Mouse (Mus musculus) midbrain, embryonic 13.5 days (tissue): ENCODE results near the gene Diaph3. TPM values are rescaled to one million over a fixed set of nuclear protein-coding genes. Genes with fewer than 3 reads are reported as not detected.
"Not testable (repeated sequence)": the region's sequence is repeated elsewhere in the genome, so short reads cannot be mapped to it uniquely, and the experiment has no call there.

ENCODE experiments used
- ATAC-seq: fragments of 200-750 bp; cut with Nextera tagmentation; 2 replicates; pipeline ENCODE4 v1.8.0; 2017; ENCODE audit warnings: mild to moderate bottlenecking, moderate TSS enrichment, moderate library complexity
- H3K27ac ChIP-seq: fragments of 300-500 bp; sonication (generic); 2 replicates; pipeline ENCODE4 v1.5.1; 2015; ENCODE audit warnings: inconsistent platforms, mild to moderate bottlenecking, moderate library complexity
- H3K27me3 ChIP-seq: fragments of 300-500 bp; sonication (generic); 2 replicates; pipeline ENCODE4 v1.6.1; 2015; ENCODE audit warnings: mild to moderate bottlenecking, inconsistent platforms
- H3K36me3 ChIP-seq: fragments of 300-500 bp; sonication (generic); 2 replicates; pipeline ENCODE4 v1.6.1; 2015; ENCODE audit warnings: mild to moderate bottlenecking, inconsistent platforms
- H3K4me1 ChIP-seq: fragments of 300-500 bp; sonication (generic); replicated peaks from 2 replicates; pipeline ENCODE4 v1.6.1; 2015; ENCODE audit warnings: inconsistent platforms
- H3K4me2 ChIP-seq: fragments of 300-500 bp; sonication (generic); replicated peaks from 2 replicates; pipeline ENCODE4 v1.6.1; 2015; ENCODE audit warnings: moderate library complexity, mild to moderate bottlenecking, inconsistent platforms
- H3K4me3 ChIP-seq: fragments of 300-500 bp; sonication (generic); replicated peaks from 2 replicates; pipeline ENCODE4 v1.5.1; 2015; ENCODE audit warnings: mild to moderate bottlenecking, inconsistent platforms
- H3K9ac ChIP-seq: fragments of 300-500 bp; sonication (generic); replicated peaks from 2 replicates; pipeline ENCODE4 v1.6.1; 2015; ENCODE audit warnings: mild to moderate bottlenecking, inconsistent platforms
- H3K9me3 ChIP-seq: fragments of 300-500 bp; sonication (generic); 2 replicates; pipeline ENCODE4 v1.6.1; 2016; ENCODE audit warnings: mild to moderate bottlenecking, inconsistent platforms
- WGBS: fragments of 180-500 bp; shearing (Covaris S2); methylation state at CpG from one replicate; pipeline ENCODE4 v1.1.7; 2015; 5-methylcytosine and 5-hydroxymethylcytosine counted together
- polyA plus RNA-seq: library from polyadenylated mRNA; unstranded; fragments of >200 nt; fragmentation: Nextera tagmentation; extraction: Ambion mirVana; gene quantifications from 2 replicates; pipeline ENCODE4 v1.2.1, GENCODE M21; 2015

Diaph3 gene
- polyA plus RNA-seq, 1 experiment from 2014 or later = 3.9 TPM

DNA sequence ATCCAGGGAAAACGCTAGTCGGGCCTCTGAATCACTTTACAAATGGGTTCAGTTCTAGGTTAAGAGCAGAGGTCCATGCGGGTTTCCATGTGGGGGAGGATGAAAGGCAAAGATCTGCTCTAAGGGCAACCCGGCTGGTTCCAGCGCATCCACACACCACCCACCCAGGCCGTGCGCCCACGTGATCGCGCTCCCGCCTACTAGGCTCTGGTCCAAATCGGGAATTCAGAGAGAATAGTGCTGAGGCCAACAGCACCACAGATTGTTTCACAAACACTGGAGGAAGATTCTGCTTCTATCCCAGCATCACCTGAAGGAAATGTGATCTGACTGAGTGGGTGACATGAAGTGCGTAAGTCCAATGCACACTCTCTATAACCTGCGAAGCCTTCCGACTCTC, 17.9 kb downstream of the Diaph3 start:
- WGBS = 88% methylated on average over 15 of the region's 15 CpGs
- Histone ChIP-seq H3K36me3 (no peaks in the 10 kb centered on the region), H3K9me3 (no peaks in the 10 kb centered on the region), H3K27ac (no peak overlapping the region), H3K9ac (no peak overlapping the region), H3K4me1 (peaks cover 8% of the 10 kb centered on the region; the same call in 1 of the 2 replicates), H3K4me2 (no peak overlapping the region), H3K27me3 (no peaks in the 10 kb centered on the region), H3K4me3 (no peak overlapping the region)
- ATAC-seq = no peak

DNA sequence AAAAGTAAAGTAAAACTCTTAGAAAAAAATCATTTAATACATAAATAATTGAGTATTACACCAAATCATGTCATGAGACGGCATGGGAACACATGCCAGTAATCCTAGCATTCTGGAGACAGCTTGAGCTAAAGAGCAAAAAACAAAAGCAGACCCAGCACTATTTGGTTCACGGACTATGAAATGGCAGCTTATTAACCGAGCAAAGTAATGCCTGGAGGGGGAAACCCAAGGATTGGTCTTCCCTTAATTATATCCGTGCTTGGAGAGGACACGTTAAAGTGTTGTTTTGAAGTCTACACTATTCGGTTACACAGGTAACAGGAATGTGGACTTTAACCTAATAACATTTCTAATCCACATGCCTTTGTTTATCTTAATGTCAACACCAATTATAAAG, 19.2 kb downstream of the Diaph3 start:
- Histone ChIP-seq H3K4me3 (no peak overlapping the region), H3K4me1 (peaks cover 8% of the 10 kb centered on the region; the same call in 1 of the 2 replicates), H3K27me3 (no peaks in the 10 kb centered on the region), H3K9ac (no peak overlapping the region), H3K27ac (no peak overlapping the region), H3K9me3 (no peaks in the 10 kb centered on the region), H3K4me2 (no peak overlapping the region), H3K36me3 (no peaks in the 10 kb centered on the region)
- ATAC-seq = no peak
- 46% methylated on average over 6 of the region's 6 CpGs for WGBS

DNA sequence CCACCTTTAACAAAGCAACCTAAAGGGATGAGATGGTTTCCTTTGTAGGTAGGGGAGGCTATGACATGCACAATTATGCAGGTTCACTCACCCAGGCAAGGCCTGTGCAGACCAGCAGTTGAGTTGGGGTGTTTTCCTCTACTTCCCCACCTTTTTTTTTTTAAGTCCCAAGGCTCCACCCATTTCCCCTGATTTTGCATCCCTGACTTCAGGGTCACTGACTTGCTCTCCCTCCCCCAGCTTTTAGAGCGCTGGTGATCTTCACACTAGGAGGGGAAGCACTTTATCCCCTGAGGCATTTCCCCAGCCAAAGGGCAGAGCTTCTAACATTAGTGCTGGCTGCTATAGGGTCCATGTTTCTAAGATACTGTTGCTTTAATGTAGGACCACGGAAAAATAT, 30.4 kb downstream of the Diaph3 start:
- H3K4me1 ChIP-seq = no peaks in the 10 kb centered on the region; the same call in 1 of the 2 replicates
- no peak for ATAC-seq
- H3K9ac ChIP-seq = no peak overlapping the region
- H3K9me3 ChIP-seq = no peaks in the 10 kb centered on the region
- no peak overlapping the region for H3K4me3 ChIP-seq
- WGBS = 30% methylated on average over 2 of the region's 2 CpGs
- no peaks in the 10 kb centered on the region for H3K36me3 ChIP-seq
- H3K27ac ChIP-seq = no peak overlapping the region
- no peak overlapping the region for H3K4me2 ChIP-seq
- no peaks in the 10 kb centered on the region for H3K27me3 ChIP-seq

DNA sequence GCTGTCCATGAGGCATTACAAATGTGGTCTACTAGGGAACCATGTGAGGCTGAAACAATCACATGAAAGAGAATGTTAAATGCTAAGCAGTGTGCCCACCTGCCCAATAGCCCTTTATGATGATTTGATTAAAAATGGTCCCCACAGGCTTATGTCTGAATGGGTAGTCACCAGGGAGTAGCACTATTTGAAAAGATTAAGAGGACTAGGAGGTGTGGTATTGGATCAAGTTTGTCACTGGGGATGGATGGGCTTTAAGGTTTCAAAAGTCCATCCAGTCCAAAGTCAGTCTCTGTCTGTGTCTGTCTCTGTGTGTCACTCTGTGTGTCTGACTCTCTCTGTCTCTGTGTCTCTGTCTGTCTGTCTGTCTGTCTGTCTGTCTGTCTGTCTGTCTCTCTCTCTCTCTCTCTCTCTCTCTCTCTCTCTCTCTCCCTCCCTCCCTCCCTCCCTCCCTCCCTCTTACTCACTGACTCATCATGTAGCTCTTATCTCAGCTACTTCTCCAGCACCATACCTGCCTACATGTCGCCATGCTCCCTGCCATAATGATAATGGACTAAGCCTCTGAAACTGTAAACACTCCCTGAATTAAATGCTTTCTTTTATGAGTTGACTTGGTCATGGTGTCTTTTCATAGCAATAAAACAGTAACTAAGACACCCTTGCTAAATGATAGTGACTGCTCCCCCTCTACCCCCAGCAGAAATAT, 41.5 kb downstream of the Diaph3 start:
- Histone ChIP-seq H3K9ac (no peak overlapping the region), H3K9me3 (no peaks in the 10 kb centered on the region), H3K4me2 (no peak overlapping the region), H3K4me1 (no peaks in the 10 kb centered on the region), H3K4me3 (no peak overlapping the region), H3K27ac (no peak overlapping the region), H3K36me3 (no peaks in the 10 kb centered on the region), H3K27me3 (no peaks in the 10 kb centered on the region)
- no peak for ATAC-seq
- 75% methylated on average over 1 of the region's 1 CpGs for WGBS

DNA sequence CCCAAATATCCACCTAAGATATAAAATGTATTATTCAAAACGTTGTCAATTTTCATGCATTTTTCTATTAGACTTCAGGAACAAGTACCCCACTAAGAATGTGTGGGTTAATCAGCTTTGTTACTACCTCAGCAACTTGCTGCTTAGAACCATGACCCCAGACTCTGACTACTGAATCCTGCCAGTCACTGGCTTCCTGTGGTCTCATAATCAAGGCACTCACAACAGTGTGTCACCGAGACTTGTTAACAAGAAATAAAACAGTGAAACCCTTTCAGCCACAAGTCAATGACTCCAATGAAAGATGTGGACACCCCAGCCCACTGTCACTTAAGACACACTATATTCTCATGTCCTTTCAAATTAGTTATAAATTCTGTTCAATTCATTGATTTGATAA, 42.9 kb downstream of the Diaph3 start:
- Histone ChIP-seq H3K9me3 (no peaks in the 10 kb centered on the region), H3K4me2 (no peak overlapping the region), H3K27ac (no peak overlapping the region), H3K4me3 (no peak overlapping the region), H3K27me3 (no peaks in the 10 kb centered on the region), H3K4me1 (no peaks in the 10 kb centered on the region), H3K9ac (no peak overlapping the region), H3K36me3 (no peaks in the 10 kb centered on the region)
- no peak for ATAC-seq
- WGBS = 83% methylated on average over 2 of the region's 2 CpGs

DNA sequence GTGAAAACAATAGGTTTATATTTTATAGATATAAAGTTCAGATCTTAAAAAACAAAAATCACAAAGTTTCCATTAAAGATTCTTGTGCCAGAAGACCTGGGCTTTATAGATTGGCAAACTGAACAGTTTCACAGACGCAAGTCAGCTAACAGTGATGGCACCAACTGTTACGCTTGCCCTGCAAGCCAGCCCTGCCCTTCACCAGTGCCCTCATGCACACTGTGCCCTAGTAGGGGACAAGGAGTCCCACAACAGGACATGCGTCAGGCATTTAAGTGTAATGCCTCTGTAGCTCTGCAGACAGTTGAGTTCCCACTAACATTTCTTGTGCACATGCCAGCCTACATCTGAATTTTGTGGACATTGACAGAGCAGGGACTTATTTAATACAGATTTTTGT, 49.5 kb downstream of the Diaph3 start:
- H3K4me3 ChIP-seq = no peak overlapping the region
- 95% methylated on average over 3 of the region's 3 CpGs for WGBS
- no peak for ATAC-seq

DNA sequence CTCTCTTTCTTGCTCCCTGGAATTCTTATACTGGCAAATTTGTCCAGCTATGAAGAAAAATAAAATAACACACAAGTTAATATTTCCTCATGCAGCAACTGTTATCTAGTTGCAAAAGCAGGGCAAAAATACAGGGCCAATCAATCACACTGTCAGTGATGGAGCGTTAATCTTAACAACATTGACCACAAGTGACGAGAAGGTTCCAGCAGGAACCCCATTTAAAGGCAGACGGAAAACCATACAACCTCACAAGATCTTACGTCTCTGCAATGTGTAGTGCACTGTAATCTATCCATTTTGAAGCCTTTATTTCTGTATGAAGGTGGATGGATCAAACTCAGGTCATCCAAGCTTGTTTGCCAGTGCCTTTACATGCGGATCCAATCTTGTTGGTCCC, 49.9 kb downstream of the Diaph3 start:
- ATAC-seq = no peak
- H3K9me3 ChIP-seq = no peaks in the 10 kb centered on the region
- no peaks in the 10 kb centered on the region for H3K27me3 ChIP-seq
- H3K27ac ChIP-seq = no peak overlapping the region
- no peak overlapping the region for H3K4me2 ChIP-seq
- H3K9ac ChIP-seq = no peak overlapping the region
- 92% methylated on average over 5 of the region's 5 CpGs for WGBS
- H3K4me3 ChIP-seq = no peak overlapping the region
- no peaks in the 10 kb centered on the region for H3K4me1 ChIP-seq
- H3K36me3 ChIP-seq = no peaks in the 10 kb centered on the region

More for the DNA sequence above, 49.5 kb downstream of the Diaph3 start:
- Histone ChIP-seq H3K4me1 (no peaks in the 10 kb centered on the region), H3K27ac (no peak overlapping the region), H3K27me3 (no peaks in the 10 kb centered on the region), H3K9me3 (no peaks in the 10 kb centered on the region), H3K9ac (no peak overlapping the region), H3K4me2 (no peak overlapping the region), H3K36me3 (no peaks in the 10 kb centered on the region)

DNA sequence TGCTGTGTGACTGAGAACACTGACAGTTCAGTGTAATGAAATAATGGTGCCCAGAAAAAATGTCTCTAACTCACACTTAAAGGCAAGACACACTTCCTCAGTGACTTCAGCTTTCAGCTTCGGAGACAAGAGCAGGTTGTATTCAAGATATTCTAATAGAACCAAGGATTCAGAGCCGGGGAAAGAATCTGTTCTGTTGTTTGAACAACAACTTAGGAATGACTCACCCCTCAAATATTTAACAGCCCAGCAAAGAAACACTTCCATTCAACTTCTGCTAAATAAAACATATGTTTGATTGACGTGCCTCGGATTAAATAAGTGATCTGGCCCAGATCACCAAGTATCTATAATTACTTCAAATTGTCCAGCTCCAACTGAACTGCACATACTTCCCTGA, 52.1 kb downstream of the Diaph3 start:
- Histone ChIP-seq H3K36me3 (no peaks in the 10 kb centered on the region), H3K9ac (no peak overlapping the region), H3K27ac (no peak overlapping the region), H3K4me3 (no peak overlapping the region), H3K27me3 (no peaks in the 10 kb centered on the region), H3K4me1 (no peaks in the 10 kb centered on the region), H3K9me3 (no peaks in the 10 kb centered on the region), H3K4me2 (no peak overlapping the region)
- no peak for ATAC-seq
- WGBS = 80% methylated on average over 4 of the region's 4 CpGs

DNA sequence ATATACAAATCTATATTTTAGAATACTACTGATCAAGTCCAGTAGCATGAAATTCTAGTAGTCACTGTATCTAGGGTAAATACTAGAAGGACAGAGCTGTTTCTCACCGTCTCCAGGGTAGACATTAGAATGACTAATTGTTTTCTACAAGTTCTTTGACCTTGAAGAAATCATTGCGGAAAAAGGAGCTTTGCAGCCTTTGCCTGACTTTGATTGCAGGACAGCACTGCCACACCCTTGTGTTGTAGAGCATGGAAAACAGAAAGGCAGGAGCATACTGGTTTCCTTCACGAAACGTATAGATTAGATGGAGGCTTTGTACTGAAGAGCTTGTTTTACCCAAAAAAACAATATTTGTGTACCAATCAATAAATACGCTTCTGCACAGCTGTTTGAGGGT, 52.6 kb downstream of the Diaph3 start:
- WGBS = 93% methylated on average over 5 of the region's 5 CpGs
- ATAC-seq = no peak
- H3K4me2 ChIP-seq = no peak overlapping the region

DNA sequence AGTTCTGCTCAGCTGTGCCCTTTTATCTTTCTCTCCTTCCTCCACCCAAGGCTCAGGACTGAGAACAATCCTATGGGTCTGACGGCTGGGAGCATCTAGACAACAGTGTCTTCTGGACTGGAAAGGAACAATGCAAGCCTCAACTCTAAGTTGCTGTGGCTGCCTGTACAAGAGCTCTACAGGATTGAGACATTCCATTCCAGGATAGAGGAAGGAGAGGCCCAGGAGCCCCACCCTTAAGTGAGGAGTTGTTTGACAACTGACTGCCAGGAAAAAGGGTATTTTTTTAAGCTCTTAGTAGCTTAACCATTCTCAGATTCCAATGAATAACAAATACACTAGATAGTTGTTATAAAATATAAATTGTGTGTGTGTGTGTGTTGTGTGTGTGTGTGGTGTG, 53.0 kb downstream of the Diaph3 start:
- no peaks in the 10 kb centered on the region for H3K9me3 ChIP-seq
- 68% methylated on average over 1 of the region's 1 CpGs for WGBS

More for the DNA sequence above, 52.6 kb downstream of the Diaph3 start:
- no peaks in the 10 kb centered on the region for H3K27me3 ChIP-seq
- no peaks in the 10 kb centered on the region for H3K9me3 ChIP-seq
- no peaks in the 10 kb centered on the region for H3K4me1 ChIP-seq
- no peak overlapping the region for H3K4me3 ChIP-seq
- no peak overlapping the region for H3K27ac ChIP-seq
- no peak overlapping the region for H3K9ac ChIP-seq
- H3K36me3 ChIP-seq = no peaks in the 10 kb centered on the region

DNA sequence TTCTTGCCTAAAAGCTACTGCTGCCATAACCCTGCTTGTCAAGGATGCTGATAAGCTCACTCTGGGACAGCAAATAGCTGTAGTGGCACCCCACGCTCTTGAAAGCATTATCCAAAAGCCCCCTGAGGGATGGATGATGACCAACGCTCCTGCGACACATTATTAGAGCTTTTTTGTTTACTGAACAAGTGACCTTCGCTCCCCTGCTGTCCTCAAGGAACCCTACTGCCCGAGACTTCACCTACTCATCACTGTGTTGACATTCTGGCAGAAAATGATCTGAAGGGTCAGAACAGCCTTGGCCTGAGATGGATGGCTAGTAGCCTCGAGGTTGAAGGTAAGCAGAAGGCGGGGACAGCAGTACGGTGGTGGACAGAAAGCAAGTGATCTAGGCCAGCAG, 56.1 kb downstream of the Diaph3 start:
- ATAC-seq, H3K4me1 ChIP-seq, H3K27ac ChIP-seq, H3K9me3 ChIP-seq, H3K27me3 ChIP-seq, H3K36me3 ChIP-seq, H3K9ac ChIP-seq, H3K4me2 ChIP-seq, H3K4me3 ChIP-seq: not testable (repeated sequence)
- 85% methylated on average over 8 of the region's 8 CpGs for WGBS

More for the DNA sequence above, 53.0 kb downstream of the Diaph3 start:
- Histone ChIP-seq H3K27ac (no peak overlapping the region), H3K27me3 (no peaks in the 10 kb centered on the region), H3K36me3 (no peaks in the 10 kb centered on the region), H3K4me2 (no peak overlapping the region), H3K4me3 (no peak overlapping the region), H3K4me1 (no peaks in the 10 kb centered on the region), H3K9ac (no peak overlapping the region)
- ATAC-seq = no peak

DNA sequence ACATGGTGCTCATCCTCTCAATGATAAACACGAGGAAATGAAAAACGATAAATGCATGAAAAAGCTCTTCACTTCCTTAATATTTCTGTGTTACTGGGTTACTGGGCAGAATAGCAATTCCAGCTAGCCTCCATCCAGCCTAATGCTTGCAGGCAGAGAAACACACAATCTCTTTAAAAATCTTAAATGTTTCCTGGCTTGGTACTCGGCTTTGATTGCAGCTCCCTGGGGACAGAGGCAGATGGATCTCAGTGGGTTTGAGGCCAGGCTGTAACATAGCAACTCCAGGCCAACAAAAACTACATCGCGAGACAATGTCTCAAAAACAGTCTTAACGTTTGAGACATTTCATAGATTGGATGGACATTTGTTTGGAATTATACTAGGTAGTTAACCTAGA, 57.1 kb downstream of the Diaph3 start:
- Histone ChIP-seq H3K36me3 (no peaks in the 10 kb centered on the region), H3K9ac (no peak overlapping the region), H3K27me3 (no peaks in the 10 kb centered on the region), H3K27ac (no peak overlapping the region), H3K4me2 (no peak overlapping the region), H3K9me3 (no peaks in the 10 kb centered on the region), H3K4me3 (no peak overlapping the region), H3K4me1 (no peaks in the 10 kb centered on the region)
- ATAC-seq = no peak
- WGBS = 78% methylated on average over 6 of the region's 6 CpGs

DNA sequence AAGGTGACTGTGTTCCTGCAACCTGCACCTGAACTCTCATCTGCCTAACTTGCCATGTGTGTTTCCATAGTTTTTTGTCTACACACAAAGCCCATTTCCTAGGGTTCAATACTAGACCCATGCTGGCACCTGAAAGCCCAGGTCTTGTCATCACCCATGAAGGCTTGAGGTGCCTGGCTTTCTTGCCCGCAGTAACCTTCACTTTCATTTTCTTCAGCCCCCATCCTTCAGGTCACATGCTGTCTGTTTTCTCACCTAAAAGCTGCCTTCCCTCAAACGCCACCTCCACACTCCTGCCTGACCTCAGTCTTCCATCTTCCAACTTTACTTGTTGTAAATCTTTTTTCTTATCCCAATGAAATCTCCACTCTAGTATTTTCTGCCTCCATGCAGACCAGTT, 61.3 kb downstream of the Diaph3 start:
- WGBS = 96% methylated on average over 2 of the region's 2 CpGs
- no peak for ATAC-seq

More for the DNA sequence above, 61.3 kb downstream of the Diaph3 start:
- Histone ChIP-seq H3K4me3 (no peak overlapping the region), H3K4me1 (no peaks in the 10 kb centered on the region), H3K9me3 (no peaks in the 10 kb centered on the region), H3K27me3 (no peaks in the 10 kb centered on the region), H3K4me2 (no peak overlapping the region), H3K36me3 (no peaks in the 10 kb centered on the region), H3K27ac (no peak overlapping the region), H3K9ac (no peak overlapping the region)
